Mouse (Mus musculus): ENCODE results near the gene Rsph3a. TPM values are rescaled to one million over a fixed set of nuclear protein-coding genes. Genes with fewer than 3 reads are reported as not detected.
A peak's percentile ranks its signal among the peaks of the same experiment; 100 is the strongest.
"Not testable (repeated sequence)": the region's sequence is repeated elsewhere in the genome, so short reads cannot be mapped to it uniquely, and the experiment has no call there.

Rsph3a gene
- not detected in 2 replicates for polyA plus RNA-seq (2012; ENCODE audit: insufficient read depth, insufficient read length, low replicate concordance, missing spikeins)

GRCm38 (mm10) chr17:7945117-7946052 is at the start of gene Rsph3a:
TSS of gene Rsph3a (plus strand) at chr17:7945614.
- Histone ChIP-seq H3K27ac (ENCODE audit: insufficient read depth, low read depth, low read length) (peak within 1 kb of the TSS; percentile 54; the same call in 1 of the 2 replicates), H3K4me3 (ENCODE audit: insufficient read depth, low read depth, low read length) (peak within 1 kb of the TSS; percentile 80)
- H3K4me1 ChIP-seq (ENCODE audit: control insufficient read depth, insufficient read depth, low read length): not testable (repeated sequence)
- 0 out of 2 replicates have a peak, but pooled peaks have one; percentile 37 for TF ChIP-seq POLR2A (IDR thresholded peaks at IDR 0.05; ENCODE audit: insufficient read depth, low read depth, low read length)
- whole genome bisulfite sequencing: 3% methylated on average over 58 of the region's 58 CpGs

GRCm38 (mm10) chr17:7896047-7896635 is 49.3 kb upstream of the Rsph3a start:
- TF ChIP-seq POLR2A (IDR thresholded peaks at IDR 0.05; ENCODE audit: insufficient read depth, low read depth, low read length): no peak
- no peak for TF ChIP-seq CTCF (IDR thresholded peaks at IDR 0.05; ENCODE audit: insufficient read depth, low read depth, low read length)
- Histone ChIP-seq H3K4me3 (ENCODE audit: insufficient read depth, low read depth, low read length) (no peak overlapping the region), H3K27ac (ENCODE audit: insufficient read depth, low read depth, low read length) (no peak overlapping the region), H3K4me1 (ENCODE audit: control insufficient read depth, insufficient read depth, low read length) (no peaks in the 10 kb centered on the region)
- 78% methylated on average over 10 of the region's 10 CpGs for WGBS

- no peak for TF ChIP-seq POLR2A (IDR thresholded peaks at IDR 0.05; ENCODE audit: insufficient read depth, low read depth, low read length)
- TF ChIP-seq CTCF (IDR thresholded peaks at IDR 0.05; ENCODE audit: insufficient read depth, low read depth, low read length): no peak
- 86% methylated on average over 11 of the region's 11 CpGs for WGBS
- H3K4me1 ChIP-seq (ENCODE audit: control insufficient read depth, insufficient read depth, low read length): peaks cover 2% of the 10 kb centered on the region; the same call in 1 of the 2 replicates
- no peak overlapping the region for H3K4me3 ChIP-seq (ENCODE audit: insufficient read depth, low read depth, low read length)
- H3K27ac ChIP-seq (ENCODE audit: insufficient read depth, low read depth, low read length): no peak overlapping the region
Measured at GRCm38 (mm10) chr17:7897120-7897519, 48.3 kb upstream of the Rsph3a start.

GRCm38 (mm10) chr17:7897756-7898155 is 47.7 kb upstream of the Rsph3a start:
- Histone ChIP-seq H3K27ac (ENCODE audit: insufficient read depth, low read depth, low read length) (no peak overlapping the region), H3K4me3 (ENCODE audit: insufficient read depth, low read depth, low read length) (no peak overlapping the region), H3K4me1 (ENCODE audit: control insufficient read depth, insufficient read depth, low read length) (peaks cover 2% of the 10 kb centered on the region; the same call in 1 of the 2 replicates)
- 83% methylated on average over 4 of the region's 4 CpGs for WGBS
- TF ChIP-seq POLR2A (IDR thresholded peaks at IDR 0.05; ENCODE audit: insufficient read depth, low read depth, low read length) (no peak), CTCF (IDR thresholded peaks at IDR 0.05; ENCODE audit: insufficient read depth, low read depth, low read length) (no peak)

GRCm38 (mm10) chr17:7899233-7899632 is 46.2 kb upstream of the Rsph3a start:
- no peak overlapping the region for H3K27ac ChIP-seq (ENCODE audit: insufficient read depth, low read depth, low read length)

GRCm38 (mm10) chr17:7899961-7900360 is 45.5 kb upstream of the Rsph3a start:
- TF ChIP-seq POLR2A (IDR thresholded peaks at IDR 0.05; ENCODE audit: insufficient read depth, low read depth, low read length) (no peak), CTCF (IDR thresholded peaks at IDR 0.05; ENCODE audit: insufficient read depth, low read depth, low read length) (no peak)
- H3K27ac ChIP-seq (ENCODE audit: insufficient read depth, low read depth, low read length): no peak overlapping the region
- no peak overlapping the region for H3K4me3 ChIP-seq (ENCODE audit: insufficient read depth, low read depth, low read length)
- peaks cover 2% of the 10 kb centered on the region; the same call in 1 of the 2 replicates for H3K4me1 ChIP-seq (ENCODE audit: control insufficient read depth, insufficient read depth, low read length)
- 82% methylated on average over 4 of the region's 4 CpGs for WGBS

More at GRCm38 (mm10) chr17:7899233-7899632, 46.2 kb upstream of the Rsph3a start:
- no peak overlapping the region for H3K4me3 ChIP-seq (ENCODE audit: insufficient read depth, low read depth, low read length)
- WGBS: 81% methylated on average over 6 of the region's 6 CpGs
- TF ChIP-seq POLR2A (IDR thresholded peaks at IDR 0.05; ENCODE audit: insufficient read depth, low read depth, low read length) (no peak), CTCF (IDR thresholded peaks at IDR 0.05; ENCODE audit: insufficient read depth, low read depth, low read length) (no peak)
- H3K4me1 ChIP-seq (ENCODE audit: control insufficient read depth, insufficient read depth, low read length): peaks cover 2% of the 10 kb centered on the region; the same call in 1 of the 2 replicates

- H3K27ac ChIP-seq (ENCODE audit: insufficient read depth, low read depth, low read length): no peak overlapping the region
- TF ChIP-seq POLR2A (IDR thresholded peaks at IDR 0.05; ENCODE audit: insufficient read depth, low read depth, low read length) (no peak), CTCF (IDR thresholded peaks at IDR 0.05; ENCODE audit: insufficient read depth, low read depth, low read length) (no peak)
- no peak overlapping the region for H3K4me3 ChIP-seq (ENCODE audit: insufficient read depth, low read depth, low read length)
- WGBS: 93% methylated on average over 2 of the region's 2 CpGs
- peaks cover 2% of the 10 kb centered on the region; the same call in 1 of the 2 replicates for H3K4me1 ChIP-seq (ENCODE audit: control insufficient read depth, insufficient read depth, low read length)
Measured at GRCm38 (mm10) chr17:7901536-7901935, 43.9 kb upstream of the Rsph3a start.

- whole genome bisulfite sequencing: 56% methylated on average over 3 of the region's 3 CpGs
- TF ChIP-seq POLR2A (IDR thresholded peaks at IDR 0.05; ENCODE audit: insufficient read depth, low read depth, low read length): no peak
- no peak for TF ChIP-seq CTCF (IDR thresholded peaks at IDR 0.05; ENCODE audit: insufficient read depth, low read depth, low read length)
- Histone ChIP-seq H3K4me1 (ENCODE audit: control insufficient read depth, insufficient read depth, low read length) (peaks cover 2% of the 10 kb centered on the region; the same call in 1 of the 2 replicates), H3K4me3 (ENCODE audit: insufficient read depth, low read depth, low read length) (no peak overlapping the region), H3K27ac (ENCODE audit: insufficient read depth, low read depth, low read length) (no peak overlapping the region)
Measured at GRCm38 (mm10) chr17:7902362-7902761, 43.1 kb upstream of the Rsph3a start.

- 60% methylated on average over 2 of the region's 2 CpGs for WGBS
- H3K4me1 ChIP-seq (ENCODE audit: control insufficient read depth, insufficient read depth, low read length): peaks cover 2% of the 10 kb centered on the region; the same call in 1 of the 2 replicates
- TF ChIP-seq CTCF (IDR thresholded peaks at IDR 0.05; ENCODE audit: insufficient read depth, low read depth, low read length) (no peak), POLR2A (IDR thresholded peaks at IDR 0.05; ENCODE audit: insufficient read depth, low read depth, low read length) (no peak)
- no peak overlapping the region for H3K4me3 ChIP-seq (ENCODE audit: insufficient read depth, low read depth, low read length)
- H3K27ac ChIP-seq (ENCODE audit: insufficient read depth, low read depth, low read length): no peak overlapping the region
Measured at GRCm38 (mm10) chr17:7904992-7905391, 40.4 kb upstream of the Rsph3a start.
